Mouse (Mus musculus): ENCODE data around the gene Abcc5. TPM values are rescaled to one million over a fixed set of nuclear protein-coding genes. Genes with fewer than 3 reads are reported as not detected.

Gene Abcc5
- total and polyA plus RNA-seq, 2 experiments from 2014 or later = 26.0 to 64.3 TPM

DNA sequence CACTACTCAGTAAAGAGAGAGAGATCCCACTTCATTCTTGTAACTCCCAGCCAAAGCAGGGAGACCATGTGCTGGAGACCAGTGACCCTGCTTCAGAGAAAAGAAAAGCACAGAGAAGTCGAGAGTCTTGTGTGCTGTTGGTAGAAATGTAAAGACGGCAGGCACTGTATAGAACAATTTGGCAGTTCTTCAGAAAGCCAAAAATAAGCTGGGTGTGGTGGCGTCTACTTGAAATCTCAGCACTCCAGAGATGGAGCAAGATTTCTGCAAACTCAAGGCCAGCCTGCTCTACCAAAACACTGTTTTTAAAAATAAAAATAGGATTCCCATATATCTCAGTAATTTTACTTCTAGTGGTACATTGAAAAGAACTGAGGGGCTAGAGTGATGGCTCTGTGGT is 10.1 kb upstream of the Abcc5 start:
- H3K27ac ChIP-seq (ENCODE audit: low read depth) = no peak overlapping the region
- no peak overlapping the region for H3K4me3 ChIP-seq (ENCODE audit: low read depth, low read length)
- ATAC-seq (ENCODE audit: insufficient read depth, low read depth) = no peak
- H3K4me2 ChIP-seq (ENCODE audit: low read depth, low read length) = no peak overlapping the region
- H3K4me1 ChIP-seq (ENCODE audit: control insufficient read depth, insufficient read depth) = no peaks in the 10 kb centered on the region
- TF ChIP-seq CTCF (IDR thresholded peaks at IDR 0.05; ENCODE audit: low read depth) (no peak), EP300 (IDR thresholded peaks at IDR 0.05; ENCODE audit: low read depth) (no peak)
- DNase-seq (ENCODE audit: low spot score) = no peak
- H3K27me3 ChIP-seq (ENCODE audit: control insufficient read depth, insufficient read depth, low read length) = no peaks in the 10 kb centered on the region
- no peaks in the 10 kb centered on the region for H3K36me3 ChIP-seq (replicated peaks; ENCODE audit: control insufficient read depth, insufficient read depth, low read length)
- H3K9ac ChIP-seq (replicated peaks; ENCODE audit: low read depth, low read length) = no peak overlapping the region
- 58% methylated on average over 3 of the region's 3 CpGs for WGBS
- H3K9me3 ChIP-seq (replicated peaks; ENCODE audit: control insufficient read depth, low read length) = no peaks in the 10 kb centered on the region

DNA sequence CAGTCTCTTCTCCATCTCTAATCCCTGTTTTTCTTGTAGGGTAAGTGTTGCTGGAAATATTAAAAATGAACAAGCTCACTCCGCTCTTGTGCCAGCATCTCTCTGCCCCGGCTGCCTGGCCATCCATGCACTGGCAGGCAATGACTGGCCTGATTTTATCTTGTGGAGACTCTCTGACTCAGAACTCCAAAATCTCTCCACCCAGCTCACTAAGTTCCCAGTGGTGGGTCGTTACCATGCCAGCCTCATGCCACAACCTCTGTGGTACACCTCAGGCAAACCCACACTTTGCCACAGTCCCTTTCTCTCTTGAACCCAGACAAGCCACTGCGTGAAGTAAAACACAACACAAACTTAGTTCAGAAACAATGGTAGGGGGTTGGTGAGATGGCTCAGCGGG is 3.1 kb upstream of the Abcc5 start:
- H3K9me3 ChIP-seq (replicated peaks; ENCODE audit: control insufficient read depth, low read length) = no peaks in the 10 kb centered on the region
- peaks cover 11% of the 10 kb centered on the region; the same call in 1 of the 2 replicates for H3K4me1 ChIP-seq (ENCODE audit: control insufficient read depth, insufficient read depth)
- no peak for TF ChIP-seq EP300 (IDR thresholded peaks at IDR 0.05; ENCODE audit: low read depth)
- no peak for TF ChIP-seq CTCF (IDR thresholded peaks at IDR 0.05; ENCODE audit: low read depth)
- H3K27ac ChIP-seq (ENCODE audit: low read depth) = no peak overlapping the region
- WGBS = 79% methylated on average over 5 of the region's 5 CpGs
- H3K9ac ChIP-seq (replicated peaks; ENCODE audit: low read depth, low read length) = no peak overlapping the region
- H3K4me2 ChIP-seq (ENCODE audit: low read depth, low read length) = no peak overlapping the region
- no peak overlapping the region for H3K4me3 ChIP-seq (ENCODE audit: low read depth, low read length)
- no peaks in the 10 kb centered on the region for H3K36me3 ChIP-seq (replicated peaks; ENCODE audit: control insufficient read depth, insufficient read depth, low read length)
- H3K27me3 ChIP-seq (ENCODE audit: control insufficient read depth, insufficient read depth, low read length) = no peaks in the 10 kb centered on the region
- ATAC-seq (ENCODE audit: insufficient read depth, low read depth) = no peak
- DNase-seq (ENCODE audit: low spot score) = no peak

DNA sequence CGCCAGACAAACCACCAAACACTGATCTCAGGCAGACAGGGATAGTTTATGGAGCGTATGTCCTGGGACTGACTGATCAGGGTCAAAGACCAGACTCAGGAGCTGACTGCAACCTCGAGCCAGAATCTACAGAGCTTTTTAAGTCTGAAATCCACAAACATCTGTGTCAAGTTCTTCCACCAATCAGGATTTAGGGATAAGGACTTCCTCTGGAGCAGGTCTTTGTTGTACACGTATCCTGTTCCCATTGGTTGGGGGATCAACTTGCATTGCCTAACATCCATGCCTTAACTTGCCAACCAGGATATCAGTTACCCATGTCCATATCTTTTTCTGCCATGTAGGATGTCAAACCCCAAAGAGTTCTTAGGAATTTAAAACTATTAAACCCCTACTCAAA is 1.4 kb upstream of the Abcc5 start:
- no peak overlapping the region for H3K27ac ChIP-seq (ENCODE audit: low read depth)

DNA sequence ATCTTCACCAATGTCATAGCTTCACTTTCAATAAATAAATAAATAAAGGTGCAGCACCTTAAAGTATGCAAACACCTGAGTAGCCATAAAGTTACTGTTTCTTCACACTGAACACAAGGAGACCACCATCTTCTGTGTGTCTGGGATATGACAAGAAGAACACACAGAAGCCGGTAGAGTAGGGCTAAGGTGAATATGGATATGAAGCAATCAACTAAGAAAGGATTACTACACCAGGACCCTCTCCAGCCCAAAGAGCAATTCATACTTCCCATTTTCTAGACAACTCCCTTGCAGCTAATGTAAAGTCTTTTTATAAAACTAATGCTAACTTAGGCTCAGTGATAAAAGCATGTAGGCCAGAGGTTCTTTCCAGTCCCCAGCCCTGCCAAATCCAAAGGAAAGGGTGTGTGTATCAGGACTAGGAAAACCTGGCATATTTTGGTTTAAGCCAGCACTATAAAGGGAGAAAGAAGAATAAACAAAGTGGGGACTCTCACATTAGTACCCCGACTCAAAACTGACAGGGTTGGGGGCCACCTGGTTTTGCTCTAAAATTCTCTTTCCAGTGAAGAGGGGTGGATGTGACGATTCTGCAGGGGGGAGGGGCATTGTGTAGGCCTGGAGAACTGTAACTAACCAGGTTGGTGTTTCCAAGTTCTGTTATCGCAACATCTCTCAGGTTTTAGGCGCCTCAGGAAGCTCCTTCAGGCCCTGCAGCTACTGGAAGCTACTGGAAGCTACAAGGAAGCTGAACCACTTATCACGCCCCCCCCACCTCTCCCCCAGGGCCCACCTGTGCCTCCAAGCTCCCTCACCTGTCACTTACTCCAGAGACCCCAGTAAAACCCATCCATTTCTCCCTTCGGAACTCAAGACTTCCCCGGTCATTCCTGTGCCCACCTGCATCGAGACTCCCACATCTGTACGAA is 1.2 kb downstream of the Abcc5 start:
- ATAC-seq (ENCODE audit: insufficient read depth, low read depth) (no peak), DNase-seq (ENCODE audit: low spot score) (peak; percentile 22)
- WGBS = 42% methylated on average over 10 of the region's 10 CpGs
- H3K36me3 ChIP-seq (replicated peaks; ENCODE audit: control insufficient read depth, insufficient read depth, low read length) = peaks cover 19% of the 10 kb centered on the region
- H3K27ac ChIP-seq (ENCODE audit: low read depth) = peak overlapping the region; percentile 81
- no peak for TF ChIP-seq CTCF (IDR thresholded peaks at IDR 0.05; ENCODE audit: low read depth)
- no peak for TF ChIP-seq EP300 (IDR thresholded peaks at IDR 0.05; ENCODE audit: low read depth)
- H3K9ac ChIP-seq (replicated peaks; ENCODE audit: low read depth, low read length) = peak overlapping the region; percentile 62
- H3K4me2 ChIP-seq (ENCODE audit: low read depth, low read length) = peak overlapping the region; percentile 81
- H3K27me3 ChIP-seq (ENCODE audit: control insufficient read depth, insufficient read depth, low read length) = no peaks in the 10 kb centered on the region
- H3K4me1 ChIP-seq (ENCODE audit: control insufficient read depth, insufficient read depth) = peaks cover 17% of the 10 kb centered on the region; the same call in 1 of the 2 replicates
- peak overlapping the region; percentile 70 for H3K4me3 ChIP-seq (ENCODE audit: low read depth, low read length)
- H3K9me3 ChIP-seq (replicated peaks; ENCODE audit: control insufficient read depth, low read length) = no peaks in the 10 kb centered on the region

More for the DNA sequence above, 1.4 kb upstream of the Abcc5 start:
- Histone ChIP-seq H3K36me3 (replicated peaks; ENCODE audit: control insufficient read depth, insufficient read depth, low read length) (no peaks in the 10 kb centered on the region), H3K4me2 (ENCODE audit: low read depth, low read length) (no peak overlapping the region), H3K27me3 (ENCODE audit: control insufficient read depth, insufficient read depth, low read length) (no peaks in the 10 kb centered on the region), H3K9ac (replicated peaks; ENCODE audit: low read depth, low read length) (no peak overlapping the region), H3K9me3 (replicated peaks; ENCODE audit: control insufficient read depth, low read length) (no peaks in the 10 kb centered on the region), H3K4me3 (ENCODE audit: low read depth, low read length) (no peak overlapping the region), H3K4me1 (ENCODE audit: control insufficient read depth, insufficient read depth) (peaks cover 17% of the 10 kb centered on the region; the same call in 1 of the 2 replicates)
- TF ChIP-seq EP300 (IDR thresholded peaks at IDR 0.05; ENCODE audit: low read depth) (no peak), CTCF (IDR thresholded peaks at IDR 0.05; ENCODE audit: low read depth) (no peak)
- DNase-seq (ENCODE audit: low spot score) (no peak), ATAC-seq (ENCODE audit: insufficient read depth, low read depth) (no peak)
- WGBS = 80% methylated on average over 4 of the region's 4 CpGs

DNA sequence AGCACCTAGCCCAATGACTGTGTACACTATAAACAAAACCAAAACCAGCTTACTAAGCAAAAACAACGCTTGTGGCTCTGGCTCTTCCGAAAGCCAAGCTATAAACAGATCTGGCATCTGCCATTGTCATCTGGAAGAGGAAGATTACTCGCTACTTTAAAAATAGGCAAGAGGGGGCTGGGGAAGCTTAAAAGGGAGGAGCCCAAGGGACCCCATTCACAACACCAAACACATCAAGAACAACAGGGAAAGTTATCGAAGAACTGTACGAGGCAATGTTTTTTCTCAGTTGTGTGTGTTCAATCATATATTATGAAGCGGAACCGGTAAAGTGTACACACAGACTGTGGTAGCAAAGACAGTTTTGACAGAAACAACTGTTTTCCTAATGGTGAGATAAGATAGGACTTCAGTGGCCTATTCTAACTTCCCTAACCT is 1.9 kb downstream of the Abcc5 start:
- Histone ChIP-seq H3K36me3 (replicated peaks; ENCODE audit: control insufficient read depth, insufficient read depth, low read length) (peaks cover 27% of the 10 kb centered on the region), H3K4me3 (ENCODE audit: low read depth, low read length) (peak overlapping the region; percentile 70), H3K4me1 (ENCODE audit: control insufficient read depth, insufficient read depth) (peaks cover 17% of the 10 kb centered on the region; the same call in 1 of the 2 replicates), H3K27ac (ENCODE audit: low read depth) (peak overlapping the region; percentile 81), H3K9ac (replicated peaks; ENCODE audit: low read depth, low read length) (peak overlapping the region; percentile 20; the same call in 1 of the 2 replicates), H3K27me3 (ENCODE audit: control insufficient read depth, insufficient read depth, low read length) (no peaks in the 10 kb centered on the region), H3K9me3 (replicated peaks; ENCODE audit: control insufficient read depth, low read length) (no peaks in the 10 kb centered on the region), H3K4me2 (ENCODE audit: low read depth, low read length) (peak overlapping the region; percentile 81)
- TF ChIP-seq CTCF (IDR thresholded peaks at IDR 0.05; ENCODE audit: low read depth) = no peak
- no peak for TF ChIP-seq EP300 (IDR thresholded peaks at IDR 0.05; ENCODE audit: low read depth)
- 30% methylated on average over 7 of the region's 7 CpGs for WGBS
- DNase-seq (ENCODE audit: low spot score) (peak; percentile 46), ATAC-seq (ENCODE audit: insufficient read depth, low read depth) (no peak)

Measured in heart, postnatal 0 days (tissue).